Mouse (Mus musculus): ENCODE measurements around the gene Il1rl2.
"Not testable (repeated sequence)": the region's sequence is repeated elsewhere in the genome, so short reads cannot be mapped to it uniquely, and the experiment has no call there.

DNA sequence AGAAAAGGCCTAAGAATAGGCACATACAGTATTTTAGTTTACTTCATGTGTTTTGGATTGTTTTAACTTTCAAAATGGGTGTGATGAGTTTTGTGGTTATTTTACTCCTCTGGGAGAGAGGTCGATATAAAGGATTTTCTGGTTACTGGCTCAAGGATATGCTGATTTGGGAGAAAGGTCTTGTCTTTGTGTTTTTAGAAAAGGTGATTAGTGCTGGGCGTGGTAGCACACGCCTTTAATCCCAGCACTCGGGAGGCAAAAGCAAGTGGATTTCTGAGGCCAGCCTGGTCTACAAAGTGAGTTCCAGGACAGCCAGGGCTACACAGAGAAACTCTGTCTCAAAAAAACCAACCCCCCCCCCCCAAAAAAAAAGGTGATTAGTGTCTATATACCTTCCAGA is 20.1 kb upstream of the Il1rl2 start:
- not testable (repeated sequence) for TF ChIP-seq CTCF (IDR thresholded peaks at IDR 0.05; ENCODE audit: control insufficient read depth, insufficient read depth, low read length); POLR2A (IDR thresholded peaks at IDR 0.05; ENCODE audit: borderline replicate concordance, control insufficient read depth, low read depth, low read length)

Measured in bone marrow, adult 2 months (tissue).